Mouse (Mus musculus): ENCODE results near the gene 4930415O20Rik. TPM values are rescaled to one million over a fixed set of nuclear protein-coding genes. Genes with fewer than 3 reads are reported as not detected.

4930415O20Rik gene
- polyA plus RNA-seq, 1 experiment from 2014 or later = 0.30 TPM

DNA sequence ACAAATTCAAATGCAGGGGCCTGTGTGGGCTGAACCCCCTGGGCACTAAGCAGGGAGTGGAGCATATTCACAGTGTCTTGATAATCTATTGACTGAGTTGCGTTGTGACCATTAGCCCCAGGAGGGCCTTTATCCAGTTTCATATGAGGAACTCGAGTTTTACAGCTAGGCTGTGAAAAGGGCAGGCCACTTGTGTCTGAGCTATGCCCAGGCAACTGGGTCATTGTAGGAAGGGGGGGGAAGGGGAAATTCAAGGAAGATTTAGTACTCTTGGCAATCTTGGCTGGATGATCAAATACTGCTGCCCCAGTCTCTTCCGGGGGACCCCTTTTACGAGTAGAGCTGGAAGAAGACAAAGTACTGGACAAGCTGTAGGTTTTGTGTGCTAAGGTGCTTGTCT is 27.5 kb upstream of the 4930415O20Rik start:
- no peak overlapping the region for H3K4me2 ChIP-seq (ENCODE audit: low read length)
- H3K4me3 ChIP-seq (replicated peaks; ENCODE audit: low read depth, low read length) = no peak overlapping the region
- peaks cover 63% of the 10 kb centered on the region for H3K36me3 ChIP-seq (ENCODE audit: insufficient read depth, low read length)
- H3K9me3 ChIP-seq (replicated peaks; ENCODE audit: low read length) = no peaks in the 10 kb centered on the region
- WGBS = 45% methylated on average over 4 of the region's 4 CpGs
- H3K4me1 ChIP-seq (replicated peaks; ENCODE audit: insufficient read depth, low read length) = no peaks in the 10 kb centered on the region
- DNase-seq (ENCODE audit: low spot score) = no peak
- no peak overlapping the region for H3K9ac ChIP-seq (ENCODE audit: low read depth, low read length)
- ATAC-seq (replicated peaks; ENCODE audit: low FRiP score, low read depth) = no peak
- no peak for TF ChIP-seq CTCF (IDR thresholded peaks at IDR 0.05; ENCODE audit: low read depth)
- no peaks in the 10 kb centered on the region for H3K27me3 ChIP-seq (ENCODE audit: insufficient read depth, low read length)
- no peak overlapping the region for H3K27ac ChIP-seq

GRCm38 (mm10) chr15:98545151-98545550 is 25.7 kb upstream of the 4930415O20Rik start:
- no peak for DNase-seq (ENCODE audit: low spot score)
- H3K27me3 ChIP-seq (ENCODE audit: insufficient read depth, low read length) = no peaks in the 10 kb centered on the region
- no peak overlapping the region for H3K27ac ChIP-seq
- H3K9ac ChIP-seq (ENCODE audit: low read depth, low read length) = no peak overlapping the region
- no peak overlapping the region for H3K4me3 ChIP-seq (replicated peaks; ENCODE audit: low read depth, low read length)
- peaks cover 56% of the 10 kb centered on the region for H3K36me3 ChIP-seq (ENCODE audit: insufficient read depth, low read length)
- H3K4me2 ChIP-seq (ENCODE audit: low read length) = no peak overlapping the region
- H3K4me1 ChIP-seq (replicated peaks; ENCODE audit: insufficient read depth, low read length) = no peaks in the 10 kb centered on the region
- 96% methylated on average over 3 of the region's 3 CpGs for WGBS
- TF ChIP-seq CTCF (IDR thresholded peaks at IDR 0.05; ENCODE audit: low read depth) = no peak
- ATAC-seq (replicated peaks; ENCODE audit: low FRiP score, low read depth) = no peak
- no peaks in the 10 kb centered on the region for H3K9me3 ChIP-seq (replicated peaks; ENCODE audit: low read length)

GRCm38 (mm10) chr15:98546843-98547242 is 24.0 kb upstream of the 4930415O20Rik start:
- H3K9ac ChIP-seq (ENCODE audit: low read depth, low read length) = no peak overlapping the region
- 95% methylated on average over 5 of the region's 5 CpGs for WGBS
- no peaks in the 10 kb centered on the region for H3K4me1 ChIP-seq (replicated peaks; ENCODE audit: insufficient read depth, low read length)
- ATAC-seq (replicated peaks; ENCODE audit: low FRiP score, low read depth) (no peak), DNase-seq (ENCODE audit: low spot score) (no peak)
- TF ChIP-seq CTCF (IDR thresholded peaks at IDR 0.05; ENCODE audit: low read depth) = no peak
- H3K9me3 ChIP-seq (replicated peaks; ENCODE audit: low read length) = no peaks in the 10 kb centered on the region
- H3K27ac ChIP-seq = no peak overlapping the region
- no peak overlapping the region for H3K4me3 ChIP-seq (replicated peaks; ENCODE audit: low read depth, low read length)
- H3K27me3 ChIP-seq (ENCODE audit: insufficient read depth, low read length) = no peaks in the 10 kb centered on the region
- no peak overlapping the region for H3K4me2 ChIP-seq (ENCODE audit: low read length)
- H3K36me3 ChIP-seq (ENCODE audit: insufficient read depth, low read length) = peaks cover 69% of the 10 kb centered on the region

DNA sequence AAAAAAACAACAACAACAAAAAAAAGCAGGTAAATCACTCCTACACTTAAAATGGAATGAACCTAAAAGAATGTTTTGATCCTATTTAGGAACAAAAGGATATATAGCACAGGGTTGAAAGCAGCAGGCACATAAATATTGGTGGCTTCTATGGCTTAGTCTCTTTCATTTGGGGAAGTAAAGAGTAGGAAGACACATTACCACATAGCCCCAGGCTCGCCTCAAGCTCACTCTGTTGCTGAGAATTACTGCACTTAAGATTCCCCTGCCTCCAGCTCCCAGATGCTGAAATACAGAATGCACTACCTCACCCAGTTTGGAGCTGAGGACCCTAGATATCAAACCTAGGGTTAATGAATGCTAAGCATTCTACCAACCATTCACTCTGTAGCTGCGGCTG is 18.0 kb upstream of the 4930415O20Rik start:
- DNase-seq (ENCODE audit: low spot score) (no peak), ATAC-seq (replicated peaks; ENCODE audit: low FRiP score, low read depth) (no peak)
- H3K27me3 ChIP-seq (ENCODE audit: insufficient read depth, low read length) = no peaks in the 10 kb centered on the region
- no peaks in the 10 kb centered on the region for H3K4me1 ChIP-seq (replicated peaks; ENCODE audit: insufficient read depth, low read length)
- no peak overlapping the region for H3K4me3 ChIP-seq (replicated peaks; ENCODE audit: low read depth, low read length)
- WGBS = 89% methylated on average over 2 of the region's 2 CpGs
- no peak for TF ChIP-seq CTCF (IDR thresholded peaks at IDR 0.05; ENCODE audit: low read depth)
- H3K9ac ChIP-seq (ENCODE audit: low read depth, low read length) = no peak overlapping the region
- H3K9me3 ChIP-seq (replicated peaks; ENCODE audit: low read length) = no peaks in the 10 kb centered on the region
- no peak overlapping the region for H3K27ac ChIP-seq
- no peak overlapping the region for H3K4me2 ChIP-seq (ENCODE audit: low read length)
- peaks cover 43% of the 10 kb centered on the region for H3K36me3 ChIP-seq (ENCODE audit: insufficient read depth, low read length)

- Histone ChIP-seq H3K36me3 (ENCODE audit: insufficient read depth, low read length) (peaks cover 44% of the 10 kb centered on the region), H3K27ac (no peak overlapping the region), H3K9me3 (replicated peaks; ENCODE audit: low read length) (no peaks in the 10 kb centered on the region), H3K4me2 (ENCODE audit: low read length) (no peak overlapping the region), H3K9ac (ENCODE audit: low read depth, low read length) (no peak overlapping the region), H3K4me1 (replicated peaks; ENCODE audit: insufficient read depth, low read length) (no peaks in the 10 kb centered on the region), H3K27me3 (ENCODE audit: insufficient read depth, low read length) (no peaks in the 10 kb centered on the region), H3K4me3 (replicated peaks; ENCODE audit: low read depth, low read length) (no peak overlapping the region)
- DNase-seq (ENCODE audit: low spot score) (no peak), ATAC-seq (replicated peaks; ENCODE audit: low FRiP score, low read depth) (no peak)
- 94% methylated on average over 4 of the region's 4 CpGs for WGBS
- TF ChIP-seq CTCF (IDR thresholded peaks at IDR 0.05; ENCODE audit: low read depth) = no peak
These were observed 14.9 kb upstream of the 4930415O20Rik start for GRCm38 (mm10) chr15:98555881-98556280.

DNA sequence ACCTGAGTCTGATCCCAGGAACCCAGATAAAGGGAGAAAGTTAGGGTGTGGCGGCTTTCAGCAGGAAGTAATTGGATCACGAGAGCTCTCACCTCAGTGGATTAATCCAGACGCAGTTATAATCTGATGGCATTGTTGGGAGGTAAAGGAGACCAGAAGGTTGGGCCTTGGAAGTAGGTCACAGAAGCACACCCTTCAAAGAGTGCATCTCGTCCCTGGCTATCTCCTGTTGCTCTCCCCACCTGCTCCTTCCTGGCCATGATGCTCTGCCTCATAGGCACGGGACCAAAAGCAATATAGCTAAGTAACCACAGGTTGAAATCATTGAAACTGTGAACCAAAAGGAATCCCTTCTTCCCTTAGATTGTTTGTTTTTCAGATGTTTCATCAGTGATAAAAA is 13.6 kb upstream of the 4930415O20Rik start:
- Histone ChIP-seq H3K4me2 (ENCODE audit: low read length) (no peak overlapping the region), H3K27ac (no peak overlapping the region), H3K9ac (ENCODE audit: low read depth, low read length) (no peak overlapping the region), H3K9me3 (replicated peaks; ENCODE audit: low read length) (no peaks in the 10 kb centered on the region), H3K4me3 (replicated peaks; ENCODE audit: low read depth, low read length) (no peak overlapping the region), H3K27me3 (ENCODE audit: insufficient read depth, low read length) (no peaks in the 10 kb centered on the region), H3K36me3 (ENCODE audit: insufficient read depth, low read length) (peaks cover 35% of the 10 kb centered on the region), H3K4me1 (replicated peaks; ENCODE audit: insufficient read depth, low read length) (no peaks in the 10 kb centered on the region)
- ATAC-seq (replicated peaks; ENCODE audit: low FRiP score, low read depth) (no peak), DNase-seq (ENCODE audit: low spot score) (no peak)
- 94% methylated on average over 5 of the region's 5 CpGs for WGBS
- no peak for TF ChIP-seq CTCF (IDR thresholded peaks at IDR 0.05; ENCODE audit: low read depth)

- Histone ChIP-seq H3K27me3 (ENCODE audit: insufficient read depth, low read length) (no peaks in the 10 kb centered on the region), H3K4me1 (replicated peaks; ENCODE audit: insufficient read depth, low read length) (peaks cover 26% of the 10 kb centered on the region), H3K4me3 (replicated peaks; ENCODE audit: low read depth, low read length) (peak overlapping the region; percentile 78)
These were observed 3.9 kb upstream of the 4930415O20Rik start for GRCm38 (mm10) chr15:98566973-98567277.

More at GRCm38 (mm10) chr15:98566973-98567277, 3.9 kb upstream of the 4930415O20Rik start:
- TF ChIP-seq CTCF (IDR thresholded peaks at IDR 0.05; ENCODE audit: low read depth) = no peak
- H3K27ac ChIP-seq = peak overlapping the region; percentile 96
- no peak for ATAC-seq (replicated peaks; ENCODE audit: low FRiP score, low read depth)
- H3K9ac ChIP-seq (ENCODE audit: low read depth, low read length) = peak overlapping the region; percentile 84
- DNase-seq (ENCODE audit: low spot score) = no peak
- WGBS = 0% methylated on average over 15 of the region's 15 CpGs
- H3K9me3 ChIP-seq (replicated peaks; ENCODE audit: low read length) = no peaks in the 10 kb centered on the region
- H3K36me3 ChIP-seq (ENCODE audit: insufficient read depth, low read length) = 0 out of 2 replicates have a peak, but pooled peaks cover 5% of the 10 kb centered on the region
- H3K4me2 ChIP-seq (ENCODE audit: low read length) = peak overlapping the region; percentile 74
